Mouse (Mus musculus) limb, embryonic 14.5 days (tissue): Measurements from ENCODE around the gene Ncstn. TPM values are rescaled to one million over a fixed set of nuclear protein-coding genes. Genes with fewer than 3 reads are reported as not detected.
A peak's percentile ranks its signal among the peaks of the same experiment; 100 is the strongest.

Source experiments
- ATAC-seq: fragments of 200-750 bp; cut with Nextera tagmentation; 2 replicates; pipeline ENCODE4 v1.8.0; 2017; ENCODE audit warnings: low read depth, moderate number of reproducible peaks, moderate TSS enrichment; ENCODE audit not compliant: low FRiP score
- DNase-seq: peaks from one replicate; pipeline ENCODE4 v3.0.0-alpha.2; 2015; ENCODE audit warnings: low spot score
- H3K27ac ChIP-seq: fragments of 300-500 bp; sonication (generic); replicated peaks from 2 replicates; pipeline ENCODE4 v1.5.1; 2014; ENCODE audit warnings: low read depth, mild to moderate bottlenecking, low read length, moderate library complexity, mixed read lengths
- H3K27me3 ChIP-seq: fragments of 300-500 bp; sonication (generic); 2 replicates; pipeline ENCODE4 v1.6.1; 2014; ENCODE audit warnings: low read length, mixed read lengths; ENCODE audit not compliant: control insufficient read depth, insufficient read depth
- H3K36me3 ChIP-seq: fragments of 300-500 bp; sonication (generic); 2 replicates; pipeline ENCODE4 v1.6.1; 2014; ENCODE audit warnings: mild to moderate bottlenecking, low read length, moderate library complexity, mixed read lengths; ENCODE audit not compliant: control insufficient read depth, insufficient read depth
- H3K4me1 ChIP-seq: fragments of 300-500 bp; sonication (generic); 2 replicates; pipeline ENCODE4 v1.6.1; 2014; ENCODE audit warnings: antibody characterized with exemption, low read length, mixed read lengths; ENCODE audit not compliant: control insufficient read depth, insufficient read depth
- H3K4me2 ChIP-seq: fragments of 300-500 bp; sonication (generic); replicated peaks from 2 replicates; pipeline ENCODE4 v1.6.1; 2014; ENCODE audit warnings: low read depth, mild to moderate bottlenecking, low read length, moderate library complexity; ENCODE audit not compliant: severe bottlenecking
- H3K4me3 ChIP-seq: fragments of 300-500 bp; sonication (generic); replicated peaks from 2 replicates; pipeline ENCODE4 v1.5.1; 2014; ENCODE audit warnings: low read length
- H3K9ac ChIP-seq: fragments of 300-500 bp; sonication (generic); 2 replicates; pipeline ENCODE4 v1.6.1; 2014; ENCODE audit warnings: mild to moderate bottlenecking, low read depth, low read length, moderate library complexity; ENCODE audit not compliant: severe bottlenecking
- H3K9me3 ChIP-seq: fragments of 300-500 bp; sonication (generic); 2 replicates; pipeline ENCODE4 v1.6.1; 2016; ENCODE audit warnings: low read length; ENCODE audit not compliant: control insufficient read depth
- POLR2A ChIP-seq: fragments of 200-500 bp; IDR thresholded peaks from 2 replicates; pipeline ENCODE4 v1.8.0; 2012; ENCODE audit warnings: inconsistent platforms, mild to moderate bottlenecking, moderate library complexity, borderline replicate concordance; ENCODE audit not compliant: insufficient read depth, insufficient read length; ENCODE audit errors: extremely low read depth
- WGBS: fragments of 180-500 bp; shearing (Covaris S2); extraction: QIAGEN DNeasy Blood & Tissue Kit; methylation state at CpG from one replicate; pipeline ENCODE4 v1.1.7; 2014; 5-methylcytosine and 5-hydroxymethylcytosine counted together
- polyA plus RNA-seq, 2 experiments: library from polyadenylated mRNA; depleted of rRNA in 1 of 2; stranded (reverse) in 1 of 2; unstranded in 1 of 2; fragments of >200 nt; fragmentation: Nextera tagmentation in 1 of 2; extraction: Ambion mirVana in 1 of 2; gene quantifications; 2 replicates each; pipeline versions ENCODE4 v1.2.1 to v1.2.3; 2012 to 2014

Ncstn gene
- polyA plus RNA-seq, 2 experiments: 98.4 to 137 TPM

DNA sequence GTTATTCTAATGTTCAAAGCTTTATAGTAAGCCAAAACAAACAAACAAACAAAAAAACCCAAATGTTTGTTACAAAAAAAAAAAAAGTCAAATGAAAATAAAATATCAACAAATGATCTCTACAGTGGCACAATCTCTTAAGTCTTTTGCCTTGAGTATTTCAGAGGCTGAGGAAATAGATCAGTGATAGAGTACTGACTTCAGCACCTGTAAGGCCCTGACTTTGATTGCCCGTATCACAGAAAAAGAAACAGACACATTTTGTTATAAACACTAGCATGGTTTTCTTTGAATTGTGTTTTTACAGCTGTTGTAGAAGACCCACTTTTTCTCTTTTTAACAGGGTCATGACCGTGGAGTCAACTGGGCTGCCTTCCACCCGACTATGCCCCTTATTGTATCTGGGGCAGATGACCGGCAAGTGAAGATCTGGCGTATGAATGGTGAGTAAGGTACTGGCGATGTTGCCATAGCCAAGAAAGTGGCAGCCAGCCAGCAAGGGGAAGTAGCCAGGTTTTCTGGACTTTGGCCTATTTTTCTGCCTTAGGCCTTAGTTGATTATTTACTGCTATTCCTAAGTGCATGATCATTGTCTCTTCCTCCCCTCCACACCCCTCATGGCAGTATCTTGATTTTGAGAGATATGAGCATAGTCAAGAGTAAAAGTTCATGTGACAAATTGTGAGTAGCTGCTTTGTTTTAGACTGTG, 16.9 kb upstream of the Ncstn start:
- no peaks in the 10 kb centered on the region for H3K9me3 ChIP-seq
- H3K27me3 ChIP-seq: no peaks in the 10 kb centered on the region
- H3K4me2 ChIP-seq: no peak overlapping the region
- no peak overlapping the region for H3K27ac ChIP-seq
- 89% methylated on average over 6 of the region's 6 CpGs for WGBS
- no peaks in the 10 kb centered on the region for H3K4me1 ChIP-seq
- DNase-seq: no peak
- TF ChIP-seq POLR2A: no peak
- H3K36me3 ChIP-seq: peaks cover 88% of the 10 kb centered on the region
- ATAC-seq: no peak
- no peak overlapping the region for H3K9ac ChIP-seq
- no peak overlapping the region for H3K4me3 ChIP-seq

DNA sequence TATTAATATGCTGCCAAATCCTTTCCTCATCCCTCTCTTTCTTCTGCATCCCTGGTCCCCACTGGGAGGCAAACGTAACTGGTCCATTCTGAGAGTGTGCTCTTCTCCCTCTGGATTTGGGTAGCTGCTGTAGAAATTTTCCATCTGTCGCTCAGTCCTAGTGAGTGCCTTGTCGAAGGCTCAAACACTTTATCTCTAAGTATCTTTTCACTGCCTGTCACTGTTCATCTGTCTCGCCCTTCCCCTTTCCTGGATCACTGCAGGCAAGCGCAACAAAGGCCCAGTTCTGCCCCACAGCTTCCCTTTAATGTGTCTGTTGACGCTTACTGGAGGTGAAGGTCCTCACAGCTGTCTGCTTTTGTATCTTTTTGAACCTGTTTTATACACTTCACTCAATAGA, 12.6 kb upstream of the Ncstn start:
- no peak overlapping the region for H3K9ac ChIP-seq
- TF ChIP-seq POLR2A: no peak
- no peak for ATAC-seq
- H3K4me1 ChIP-seq: no peaks in the 10 kb centered on the region
- no peaks in the 10 kb centered on the region for H3K9me3 ChIP-seq
- no peak for DNase-seq
- H3K36me3 ChIP-seq: peaks cover 83% of the 10 kb centered on the region
- WGBS: 80% methylated on average over 6 of the region's 6 CpGs
- no peak overlapping the region for H3K27ac ChIP-seq
- no peaks in the 10 kb centered on the region for H3K27me3 ChIP-seq
- H3K4me3 ChIP-seq: no peak overlapping the region
- no peak overlapping the region for H3K4me2 ChIP-seq

DNA sequence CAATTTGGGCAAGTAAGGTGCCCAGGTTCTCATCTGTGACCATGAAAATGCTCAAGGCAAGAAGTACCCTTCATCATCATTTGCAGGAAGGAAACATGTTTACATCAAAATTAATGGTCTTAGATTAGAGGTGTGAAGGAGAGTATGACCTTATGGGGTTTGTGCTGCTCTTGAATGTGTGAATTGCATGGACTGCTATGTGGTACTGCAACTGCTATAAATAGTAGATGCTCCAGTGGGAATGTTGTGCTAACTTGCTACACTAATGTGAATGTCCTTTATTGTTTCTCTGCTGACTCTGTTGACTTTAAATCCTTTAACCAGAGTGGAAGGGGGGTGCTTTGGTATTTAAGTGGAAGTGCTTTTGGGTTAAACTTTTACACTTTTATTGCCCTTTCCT, 11.7 kb upstream of the Ncstn start:
- Histone ChIP-seq H3K4me2 (no peak overlapping the region), H3K9me3 (no peaks in the 10 kb centered on the region), H3K36me3 (peaks cover 85% of the 10 kb centered on the region), H3K4me1 (no peaks in the 10 kb centered on the region), H3K4me3 (no peak overlapping the region), H3K27me3 (no peaks in the 10 kb centered on the region), H3K9ac (no peak overlapping the region), H3K27ac (no peak overlapping the region)
- ATAC-seq (no peak), DNase-seq (no peak)
- no peak for TF ChIP-seq POLR2A

DNA sequence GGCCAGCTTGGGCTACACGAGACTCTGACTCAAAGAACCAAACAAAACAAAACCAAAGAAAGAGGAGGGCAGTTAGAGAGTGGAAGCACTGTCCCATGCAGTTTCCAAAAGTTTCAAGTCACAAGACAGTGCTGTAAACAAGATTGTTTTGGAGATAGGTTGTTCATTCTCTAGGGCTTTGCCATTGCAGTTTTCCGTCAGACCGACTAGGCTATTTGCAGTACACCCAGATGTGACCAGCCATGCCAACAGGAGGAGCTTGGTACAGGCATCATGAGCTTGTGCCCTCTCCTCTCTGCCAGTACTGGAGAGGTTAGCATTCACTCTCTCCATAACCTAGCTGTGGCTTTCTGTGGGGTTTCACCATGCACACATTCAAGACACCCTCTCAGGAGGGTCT, 10.9 kb upstream of the Ncstn start:
- Histone ChIP-seq H3K27me3 (no peaks in the 10 kb centered on the region), H3K4me3 (no peak overlapping the region), H3K4me2 (no peak overlapping the region), H3K4me1 (no peaks in the 10 kb centered on the region), H3K27ac (no peak overlapping the region), H3K9ac (no peak overlapping the region), H3K9me3 (no peaks in the 10 kb centered on the region), H3K36me3 (peaks cover 89% of the 10 kb centered on the region)
- TF ChIP-seq POLR2A: no peak
- ATAC-seq (no peak), DNase-seq (no peak)
- WGBS: 85% methylated on average over 3 of the region's 3 CpGs

DNA sequence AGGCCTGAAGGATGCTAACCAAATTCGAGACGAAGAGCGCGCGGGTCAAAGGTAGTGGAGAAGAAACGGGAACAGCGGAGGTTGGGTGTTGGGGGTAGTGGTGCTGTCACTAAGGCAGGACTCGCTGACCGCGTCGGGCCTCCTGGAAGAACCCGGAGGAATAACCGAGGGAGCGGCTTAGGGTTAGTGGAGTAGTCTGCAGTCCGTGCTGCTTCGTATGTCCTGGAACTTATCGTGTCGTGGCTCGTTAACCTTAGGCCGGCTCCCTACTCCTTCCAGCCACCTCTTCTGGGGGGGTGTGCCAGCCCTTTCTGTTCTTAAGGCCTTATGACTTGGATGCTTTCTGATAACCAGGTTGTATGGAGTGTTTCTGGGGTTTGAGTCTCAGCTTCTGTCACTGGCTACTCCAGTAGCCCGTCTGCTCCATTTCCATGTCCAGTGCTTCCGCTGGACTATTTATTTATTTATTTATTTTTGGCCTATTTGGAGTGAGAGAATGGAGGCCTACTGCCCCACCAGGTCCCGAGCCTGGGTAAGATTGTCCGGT, 377 bp upstream of the Ncstn start:
- 2% methylated on average over 24 of the region's 24 CpGs for WGBS
- TF ChIP-seq POLR2A: no peak
- DNase-seq: no peak
- H3K4me1 ChIP-seq: peaks cover 14% of the 10 kb centered on the region
- H3K36me3 ChIP-seq: peaks cover 25% of the 10 kb centered on the region
- peak overlapping the region; percentile 81 for H3K9ac ChIP-seq
- no peaks in the 10 kb centered on the region for H3K27me3 ChIP-seq
- peak overlapping the region; percentile 82; the same call in 1 of the 2 replicates for H3K27ac ChIP-seq
- ATAC-seq: peak; percentile 51
- H3K4me3 ChIP-seq: peak overlapping the region; percentile 93
- no peaks in the 10 kb centered on the region for H3K9me3 ChIP-seq
- H3K4me2 ChIP-seq: peak overlapping the region; percentile 58
